ENCODE assay signal across 8 mouse cellular contexts in genomic region chr8:11008379-11008775, GRCm38 (mm10). TPM values are rescaled to one million over a fixed set of nuclear protein-coding genes. Genes with fewer than 3 reads are reported as not detected.
DNase-seq lines count a peak whose midpoint lies in the region; ATAC-seq and TF ChIP-seq lines count a peak whose summit lies in the region.

TSS of gene Irs2 (minus strand) at chr8:11008458.

- H3K4me3 ChIP-seq in heart, adult 2 months = peak within 1 kb of the TSS; percentile 78
- peak within 1 kb of the TSS; percentile 67 for H3K4me3 ChIP-seq in midbrain, postnatal 0 days (ENCODE audit: low read depth, low read length)

- H3K4me2 ChIP-seq in midbrain, postnatal 0 days (ENCODE audit: low read depth, low read length, poor library complexity, severe bottlenecking) = peak within 1 kb of the TSS; percentile 96

- in situ Hi-C loops in Patski (cut with MboI; ENCODE audit: low pct_unique_long_range_greater_than_20kb) = loop anchor here (5.0 kb wide), 1 partner anchor 46 kb away; no protein-coding TSS in a partner anchor

- peak within 1 kb of the TSS; percentile 98 for H3K27ac ChIP-seq in heart, adult 2 months
- peak within 1 kb of the TSS; percentile 97 for H3K27ac ChIP-seq in midbrain, postnatal 0 days (ENCODE audit: low read depth, low read length)

- no peak for DNase-seq in heart, adult 2 months
- no peak for DNase-seq in heart, adult 8-10 months (ENCODE audit: low spot score)
- DNase-seq in Patski (ENCODE audit: low read depth, low spot score) = no peak
- DNase-seq in gastrocnemius, adult 8-10 months (ENCODE audit: low spot score in 2 of 2) = no peak
- no peak for DNase-seq in layer of hippocampus, postnatal 10 days (ENCODE audit: low spot score in 2 of 2)
- no peak for DNase-seq in midbrain, postnatal 0 days (ENCODE audit: low spot score)
- DNase-seq in thymus, postnatal 0 days (ENCODE audit: low spot score) = no peak
- DNase-seq in kidney, adult 9 months = no peak

- CTCF ChIA-PET in Patski (lab: Charles Lee) = no interaction called here

- intact Hi-C loops in heart, adult 2 months (cut with DNase I) = loop anchor here (5.0 kb wide), 3 partner anchors 126 to 356 kb away; no protein-coding TSS in a partner anchor

- H3K9ac ChIP-seq in heart, adult 2 months (ENCODE audit: low read depth, low read length) = peak within 1 kb of the TSS; percentile 98
- peak within 1 kb of the TSS; percentile 85 for H3K9ac ChIP-seq in midbrain, postnatal 0 days (replicated peaks; ENCODE audit: low read length, poor library complexity, severe bottlenecking)

- POLR2A ChIA-PET in Patski (lab: Charles Lee) = interaction anchor here (0.7 to 1.0 kb wide), 4 partner anchors 56 to 474 kb away, joined by 3 to 4 read pairs (median 3); no protein-coding TSS in a partner anchor

- H3K4me1 ChIP-seq in heart, adult 2 months (ENCODE audit: control insufficient read depth, insufficient read depth, low read length) = peaks cover 7% of the 10 kb centered on the region
- H3K4me1 ChIP-seq in midbrain, postnatal 0 days (ENCODE audit: insufficient read depth, low read length) = peaks cover 31% of the 10 kb centered on the region

- no peak for TF ChIP-seq EP300 in heart, adult 2 months (IDR thresholded peaks at IDR 0.05; ENCODE audit: insufficient read depth, low read depth, low read length)

- H3K27me3 ChIP-seq in heart, adult 2 months (ENCODE audit: control insufficient read depth, insufficient read depth, low read length) = no peaks in the 10 kb centered on the region
- H3K27me3 ChIP-seq in Patski = no peaks in the 10 kb centered on the region
- no peaks in the 10 kb centered on the region for H3K27me3 ChIP-seq in midbrain, postnatal 0 days (ENCODE audit: insufficient read depth, low read length)

- no peak for TF ChIP-seq POLR2A in heart, adult 2 months (IDR thresholded peaks at IDR 0.05; ENCODE audit: insufficient read depth, low read depth, low read length)

- under 1% methylated on average over 64 of the region's 64 CpGs for WGBS in heart, adult 2 months
- 0% methylated on average over 26 of the region's 64 CpGs for WGBS in midbrain, postnatal 0 days

- H3K79me2 ChIP-seq in heart, adult 2 months (replicated peaks; ENCODE audit: control insufficient read depth, insufficient read depth, low read length) = 0 out of 2 replicates have a peak, but pooled peaks cover 2% of the 10 kb centered on the region

- no peak for TF ChIP-seq CTCF in heart, adult 2 months (IDR thresholded peaks at IDR 0.05)
- TF ChIP-seq CTCF in Patski (IDR thresholded peaks at IDR 0.05) = no peak
- TF ChIP-seq CTCF in midbrain, postnatal 0 days (IDR thresholded peaks at IDR 0.05) = no peak

- ATAC-seq in Patski = peak; percentile 4
- ATAC-seq in midbrain, postnatal 0 days (ENCODE audit: low FRiP score) = peak; percentile 25

- H3K36me3 ChIP-seq in heart, adult 2 months (ENCODE audit: control insufficient read depth, insufficient read depth, low read length) = no peaks in the 10 kb centered on the region
- no peaks in the 10 kb centered on the region for H3K36me3 ChIP-seq in midbrain, postnatal 0 days (ENCODE audit: insufficient read depth, low read length)

- no peaks in the 10 kb centered on the region for H3K9me3 ChIP-seq in midbrain, postnatal 0 days (ENCODE audit: low read length)

RNA-seq across cellular contexts. Expression of gene Irs2, which starts in this region (rescaled TPM):
- total RNA-seq in heart, adult 2 months (2021) = 10 to 100 TPM; 13.5 to 19.0 TPM
- 4.5 TPM in 2 replicates for polyA plus RNA-seq in heart, adult 2 months (2012; rRNA removed)
- total RNA-seq in heart, adult 8-10 months (2022) = 10 to 100 TPM in 1 of 4 experiments, 1 to 10 TPM in 3; 4.7 to 13.0 (median 6.8) TPM
- 37.8 TPM for polyA plus RNA-seq in Patski (2021)
- 10 to 100 TPM; 12.4 to 21.6 (median 15.2) TPM for total RNA-seq in gastrocnemius, adult 8-10 months (2022)
- total RNA-seq in layer of hippocampus, postnatal 10 days (2021) = 10 to 100 TPM; 44.9 to 54.0 TPM
- 37.3 and 40.4 TPM in 2 replicates for total RNA-seq in midbrain, postnatal 0 days (2014; rRNA removed)
- polyA plus RNA-seq in midbrain, postnatal 0 days (2015; fragmentation: Nextera tagmentation; extraction: Ambion mirVana) = 4.8 and 5.6 TPM in 2 replicates
- 4.5 TPM in 2 replicates for polyA plus RNA-seq in thymus, postnatal 0 days (2015; fragmentation: Nextera tagmentation; extraction: Ambion mirVana)
